ENCODE assay signal across 8 mouse cellular contexts in genomic region chr13:92483852-92484463, GRCm38 (mm10). TPM values are rescaled to one million over a fixed set of nuclear protein-coding genes. Genes with fewer than 3 reads are reported as not detected.
DNase-seq lines count a peak whose midpoint lies in the region; ATAC-seq and TF ChIP-seq lines count a peak whose summit lies in the region.

Gene Fam151b, minus strand, starts transcription at chr13:92484015.

- H3K4me3 ChIP-seq in hindbrain, embryonic 12.5 days = peak within 1 kb of the TSS; percentile 44
- H3K4me3 ChIP-seq in lung, postnatal 0 days (ENCODE audit: low read depth, low read length) = peak within 1 kb of the TSS; percentile 45

- no peaks in the 10 kb centered on the region for H3K27me3 ChIP-seq in hindbrain, embryonic 12.5 days
- H3K27me3 ChIP-seq in lung, postnatal 0 days (replicated peaks; ENCODE audit: insufficient read depth, low read length) = no peaks in the 10 kb centered on the region

- H3K4me1 ChIP-seq in hindbrain, embryonic 12.5 days = no peaks in the 10 kb centered on the region
- peaks cover 4% of the 10 kb centered on the region; the same call in 1 of the 2 replicates for H3K4me1 ChIP-seq in lung, postnatal 0 days (ENCODE audit: insufficient read depth, low read depth, low read length)

- peak within 1 kb of the TSS; percentile 77 for H3K27ac ChIP-seq in hindbrain, embryonic 12.5 days
- peak within 1 kb of the TSS; percentile 43 for H3K27ac ChIP-seq in lung, postnatal 0 days (ENCODE audit: low read length)

- DNase-seq in T-cell, adult 2 months (ENCODE audit: low spot score) = peak; percentile 94
- DNase-seq in cerebellum, postnatal 25 days = peak; percentile 92 to 95
- peak; percentile 80 to 89 for DNase-seq in frontal cortex, postnatal 14 days (ENCODE audit: low spot score in 2 of 2)
- DNase-seq in layer of hippocampus, postnatal 10 days (ENCODE audit: low spot score in 2 of 2) = peak; percentile 82 to 89
- DNase-seq in lung, postnatal 0 days (ENCODE audit: low spot score) = peak; percentile 97
- peak; percentile 60 for DNase-seq in ovary, postnatal 10 days (ENCODE audit: low spot score)
- peak; percentile 98 for DNase-seq in thymus, postnatal 0 days (ENCODE audit: low spot score)

- TF ChIP-seq EP300 in lung, postnatal 0 days (IDR thresholded peaks at IDR 0.05) = no peak; the same call in 1 of the 2 replicates

- H3K4me2 ChIP-seq in hindbrain, embryonic 12.5 days (replicated peaks) = peak within 1 kb of the TSS; percentile 67
- H3K4me2 ChIP-seq in lung, postnatal 0 days (replicated peaks; ENCODE audit: low read depth, low read length) = peak within 1 kb of the TSS; percentile 55

- no peaks in the 10 kb centered on the region for H3K9me3 ChIP-seq in hindbrain, embryonic 12.5 days (replicated peaks)
- no peaks in the 10 kb centered on the region for H3K9me3 ChIP-seq in lung, postnatal 0 days (ENCODE audit: low read length)

- no peak for TF ChIP-seq CTCF in lung, postnatal 0 days (IDR thresholded peaks at IDR 0.05)

- no peaks in the 10 kb centered on the region for H3K36me3 ChIP-seq in hindbrain, embryonic 12.5 days
- no peaks in the 10 kb centered on the region for H3K36me3 ChIP-seq in lung, postnatal 0 days (ENCODE audit: insufficient read depth, low read length)

- peak; percentile 100 for ATAC-seq in hindbrain, embryonic 12.5 days (ENCODE audit: low FRiP score)
- ATAC-seq in lung, postnatal 0 days = peak; percentile 100

- H3K9ac ChIP-seq in hindbrain, embryonic 12.5 days = peak within 1 kb of the TSS; percentile 52
- H3K9ac ChIP-seq in lung, postnatal 0 days (replicated peaks; ENCODE audit: low read depth) = no peak within 1 kb of the TSS

- 8% methylated on average over 19 of the region's 19 CpGs for WGBS in hindbrain, embryonic 12.5 days
- WGBS in lung, postnatal 0 days = 5% methylated on average over 19 of the region's 19 CpGs

RNA-seq across cellular contexts. Expression of gene Fam151b, which starts in this region (rescaled TPM):
- 0.18 TPM in 1 of 2 replicates, not detected in the other for polyA plus RNA-seq in hindbrain, embryonic 12.5 days (2016; fragmentation: Nextera tagmentation; extraction: Ambion mirVana)
- 10 to 100 TPM in 1 of 2 experiments, 1 to 10 TPM in 1; 8.6 to 10.1 TPM for total RNA-seq in layer of hippocampus, postnatal 10 days (2021)
- 0.30 and 0.39 TPM in 2 replicates for polyA plus RNA-seq in lung, postnatal 0 days (2015; fragmentation: Nextera tagmentation; extraction: Ambion mirVana)
- 0.18 and 0.46 TPM in 2 replicates for polyA plus RNA-seq in thymus, postnatal 0 days (2015; fragmentation: Nextera tagmentation; extraction: Ambion mirVana)

Comparison
In these comparisons a context has a peak if more than half of its experiments do, and no peak if none do; other contexts are left out.
1. Peak in every context shown above with its lines: DNase-seq, ATAC-seq, H3K4me3 ChIP-seq and H3K27ac ChIP-seq.
2. Peak in ATAC-seq, H3K4me3 ChIP-seq, H3K27ac ChIP-seq, H3K9ac ChIP-seq and H3K4me2 ChIP-seq in hindbrain, embryonic 12.5 days; RNA of the gene not detected or under 1 TPM.
3. Peak in DNase-seq, ATAC-seq, H3K4me3 ChIP-seq, H3K27ac ChIP-seq and H3K4me2 ChIP-seq in lung, postnatal 0 days; RNA of the gene not detected or under 1 TPM.
4. Peak in DNase-seq in thymus, postnatal 0 days; RNA of the gene not detected or under 1 TPM.